Mouse (Mus musculus): ENCODE measurements at regions not wholly inside any gene's neighbourhood (a gene's known extent, or its start where the extent isn't known, plus 50 kb on each side); places are given as distances from the start of the nearest gene placed in this dataset.

- no peak for DNase-seq (ENCODE audit: low spot score in 2 of 2)
These were observed 229.7 kb downstream of the Cdh26 start for GRCm38 (mm10) chr2:178660071-178660470.

- DNase-seq (ENCODE audit: low spot score in 2 of 2), result no peak
These were observed 232.1 kb downstream of the Cdh26 start for GRCm38 (mm10) chr2:178662396-178662795.

DNA sequence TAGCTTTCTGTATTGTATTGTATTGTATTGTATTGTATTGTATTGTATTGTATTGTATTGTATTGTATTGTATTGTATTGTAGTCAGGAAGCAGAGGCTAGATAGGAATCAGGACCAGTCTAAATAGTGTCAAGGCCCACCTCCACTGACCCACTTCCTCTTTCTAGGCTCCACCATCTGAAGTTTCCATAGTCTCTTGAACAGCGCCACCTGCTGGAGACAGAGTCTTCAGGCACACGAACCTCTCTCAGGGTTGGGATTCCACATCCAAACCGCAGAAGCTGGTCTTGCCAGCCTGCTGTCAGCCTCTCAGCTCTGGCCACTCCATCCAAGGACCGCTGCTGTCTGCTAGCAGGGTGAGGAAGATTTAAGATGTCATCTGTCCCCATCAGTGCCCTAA, 234.6 kb downstream of the Cdh26 start:
- DNase-seq (ENCODE audit: low spot score in 2 of 2), result peak in 1 of 2 experiments; percentile 55

- no peak for DNase-seq (ENCODE audit: low spot score in 2 of 2)
These were observed 238.1 kb downstream of the Cdh26 start for GRCm38 (mm10) chr2:178668451-178668850.

DNA sequence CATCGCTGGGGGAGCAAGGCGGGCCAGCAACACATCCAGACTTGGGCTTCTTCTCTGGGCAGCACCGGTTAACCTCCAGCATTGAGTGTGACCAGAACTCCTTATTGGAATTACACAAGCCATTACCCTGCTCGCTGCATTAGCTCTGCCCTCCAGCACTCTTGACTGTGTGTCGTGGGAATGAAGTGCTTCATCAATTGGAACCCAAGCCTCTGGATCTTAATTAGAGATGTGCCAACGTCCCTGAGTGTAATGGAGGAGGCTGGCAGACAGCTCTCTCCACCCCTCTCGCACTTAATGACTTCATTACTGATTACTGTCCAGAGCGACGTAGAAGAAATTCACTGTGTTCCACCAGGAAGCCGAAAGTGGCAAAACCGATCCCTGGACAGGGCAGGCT, 240.6 kb downstream of the Cdh26 start:
- no peak for DNase-seq (ENCODE audit: low spot score in 2 of 2)

GRCm38 (mm10) chr2:178673621-178674020, 243.3 kb downstream of the Cdh26 start:
- DNase-seq (ENCODE audit: low spot score in 2 of 2), result no peak

DNA sequence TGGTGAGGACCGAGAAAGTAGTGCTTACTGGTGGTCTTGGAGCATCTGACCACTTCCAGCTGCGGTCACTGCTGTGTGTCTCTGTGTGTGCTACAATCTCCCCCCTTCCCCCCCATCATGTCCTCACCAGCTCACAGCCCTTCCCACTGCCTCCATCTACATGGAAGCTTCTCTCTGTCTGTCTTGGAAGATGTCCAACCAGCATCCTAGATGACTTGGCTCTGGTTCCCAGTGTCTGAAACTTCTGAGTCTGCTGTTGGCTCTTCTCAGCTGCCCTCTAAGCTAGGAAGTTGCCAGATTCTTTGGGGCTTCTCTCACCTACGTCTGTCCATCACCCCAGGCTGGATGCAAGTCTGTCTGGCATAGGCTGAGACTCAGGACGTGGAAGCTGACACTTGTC, 244.3 kb downstream of the Cdh26 start:
- no peak for DNase-seq (ENCODE audit: low spot score in 2 of 2)

DNA sequence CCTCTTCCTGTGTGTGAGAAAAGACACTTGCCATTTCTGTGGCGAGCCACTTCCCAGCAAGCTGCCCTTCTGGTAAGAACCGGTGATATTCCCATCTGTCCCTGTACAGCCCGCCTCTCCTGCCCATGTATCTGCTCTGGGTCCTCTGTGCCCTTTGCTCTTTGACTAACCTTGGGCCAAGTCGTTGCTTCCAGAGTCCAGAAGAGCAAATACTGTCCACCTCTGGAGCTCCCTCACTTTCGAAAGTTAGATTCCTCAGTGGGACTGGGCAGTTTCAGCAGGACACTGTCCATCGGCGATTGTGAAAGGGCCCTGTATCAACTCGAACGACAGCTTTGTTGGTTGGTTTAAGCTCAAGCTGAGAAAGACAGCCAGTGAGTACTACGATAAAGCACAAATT, 246.6 kb downstream of the Cdh26 start:
- no peak for DNase-seq (ENCODE audit: low spot score in 2 of 2)

DNA sequence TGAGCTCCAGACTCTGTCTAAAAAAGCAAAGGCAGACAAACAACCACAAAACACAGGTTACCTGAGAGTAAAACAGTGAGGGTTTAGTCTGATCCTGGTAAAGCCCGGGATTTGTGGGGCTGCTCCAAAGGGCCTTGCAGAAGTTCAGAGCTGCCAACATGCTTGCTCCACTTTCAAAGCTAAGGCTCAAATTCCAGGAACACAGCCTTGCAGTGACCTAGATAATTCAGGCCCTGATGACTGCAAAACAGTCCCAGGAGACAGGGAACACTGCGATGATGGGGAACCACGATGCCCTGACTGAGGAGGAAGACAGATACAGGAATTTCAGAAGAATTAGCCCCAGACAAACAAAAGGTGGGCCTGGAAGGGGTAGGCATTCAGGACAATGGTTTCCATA, 250.0 kb downstream of the Cdh26 start:
- no peak for DNase-seq (ENCODE audit: low spot score in 2 of 2)

DNA sequence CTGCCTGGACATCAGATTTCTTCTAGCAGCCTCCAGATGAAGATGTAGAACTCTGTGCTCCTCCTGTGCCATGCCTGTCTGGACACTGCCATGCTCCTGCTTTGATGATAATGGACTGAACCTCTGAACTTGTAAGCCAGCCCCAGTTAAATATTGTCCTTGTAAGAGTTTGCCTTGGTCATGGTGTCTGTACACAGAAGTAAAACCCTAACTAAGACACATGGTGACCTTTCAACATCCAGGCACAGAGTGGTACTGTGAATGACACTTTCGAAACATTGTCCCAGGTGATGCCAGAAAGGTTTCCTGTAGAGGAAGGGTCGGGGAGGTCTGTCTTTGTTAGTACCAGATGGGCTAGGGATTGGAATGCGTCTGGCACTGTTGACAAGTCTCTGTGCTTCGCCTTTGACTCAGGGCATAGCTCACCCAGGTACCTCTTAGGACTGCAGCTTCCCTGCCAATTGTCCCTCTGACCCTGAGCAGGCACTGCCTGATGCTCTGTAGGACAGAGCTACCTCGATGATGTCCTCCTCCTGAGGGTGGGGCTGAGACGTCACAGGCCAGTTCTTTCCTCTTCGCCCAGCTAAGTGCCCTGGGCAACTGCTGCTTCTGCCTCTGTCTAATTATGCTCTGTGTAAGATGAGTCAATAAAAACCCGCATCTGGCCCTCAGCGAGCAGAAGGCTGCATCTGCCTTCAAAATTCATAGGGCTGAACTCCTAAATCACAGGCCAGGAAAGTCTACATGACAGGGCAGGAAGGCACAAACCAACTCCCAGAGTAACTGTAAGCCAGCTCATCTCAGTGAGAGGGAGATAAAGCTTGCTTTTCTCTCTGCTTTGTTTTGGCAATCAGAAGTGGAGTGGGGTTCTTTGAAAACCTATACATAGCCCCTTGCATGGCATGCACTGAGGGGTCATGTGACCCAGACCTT, 254.0 kb downstream of the Cdh26 start:
- DNase-seq (ENCODE audit: low spot score in 2 of 2), result no peak

- no peak for DNase-seq (ENCODE audit: low spot score in 2 of 2)
These were observed 254.9 kb downstream of the Cdh26 start for GRCm38 (mm10) chr2:178685211-178685610.

DNA sequence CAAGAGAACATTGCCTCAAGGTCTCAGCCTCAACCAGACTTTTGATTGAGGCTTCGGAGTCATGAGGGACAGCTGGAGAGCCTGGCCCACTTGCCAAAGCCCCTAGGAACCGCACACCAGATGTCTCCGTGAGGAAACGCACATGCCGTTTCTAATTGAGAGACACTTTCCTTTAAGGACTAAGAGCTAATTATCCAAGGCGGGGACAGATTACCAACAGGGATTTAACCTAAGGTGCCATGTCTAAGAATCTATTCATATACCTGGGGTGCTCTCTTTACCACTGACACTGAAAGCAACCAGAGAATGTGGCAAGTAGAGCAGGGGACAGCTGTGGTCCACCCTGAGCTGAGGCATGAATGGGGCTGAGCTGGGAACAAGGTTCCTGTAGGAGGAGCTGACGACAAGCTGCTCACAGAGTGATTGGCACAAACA, 255.9 kb downstream of the Cdh26 start:
- no peak for DNase-seq (ENCODE audit: low spot score in 2 of 2)

DNA sequence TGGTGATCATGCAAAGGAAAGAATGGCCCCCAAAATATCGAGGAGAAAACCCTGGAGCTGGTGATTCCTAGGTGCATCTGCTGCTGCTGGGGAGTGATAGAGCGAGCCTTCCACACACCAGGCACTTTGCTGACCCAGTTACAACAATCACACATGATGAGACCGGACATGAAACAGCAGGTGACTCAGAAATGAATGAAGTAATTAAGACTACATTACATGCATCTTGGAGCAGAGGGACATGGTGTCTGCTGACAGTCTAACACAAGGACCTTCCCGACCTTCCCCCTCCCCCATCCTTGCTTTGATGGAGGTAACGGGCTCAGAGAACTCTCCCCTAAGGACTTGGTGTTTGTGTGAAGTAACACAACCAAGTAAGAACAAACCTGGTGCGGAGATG, 258.3 kb downstream of the Cdh26 start:
- DNase-seq (ENCODE audit: low spot score in 2 of 2), result no peak

- DNase-seq (ENCODE audit: low spot score in 2 of 2), result peak in 1 of 2 experiments; percentile 18
These were observed 261.0 kb downstream of the Cdh26 start for GRCm38 (mm10) chr2:178691190-178691864.

DNA sequence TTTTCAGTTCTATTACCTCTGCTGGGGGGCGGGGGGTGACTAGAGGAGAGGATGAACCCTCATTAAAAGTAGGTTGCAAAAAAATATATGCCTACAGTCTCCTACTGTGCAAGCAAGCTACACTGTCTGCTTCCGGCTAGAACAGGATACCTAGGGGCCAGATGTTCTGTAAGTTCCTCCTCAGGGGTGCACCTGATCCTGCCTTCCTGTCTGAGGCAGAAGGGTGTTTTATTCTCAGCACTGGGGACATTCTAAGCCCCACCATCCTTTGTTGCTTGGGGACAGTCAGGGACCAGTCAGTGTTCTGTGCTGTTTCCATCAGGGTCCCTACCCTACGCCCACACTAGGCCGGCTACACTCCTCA, 261.5 kb downstream of the Cdh26 start:
- DNase-seq (ENCODE audit: low spot score in 2 of 2), result no peak

DNA sequence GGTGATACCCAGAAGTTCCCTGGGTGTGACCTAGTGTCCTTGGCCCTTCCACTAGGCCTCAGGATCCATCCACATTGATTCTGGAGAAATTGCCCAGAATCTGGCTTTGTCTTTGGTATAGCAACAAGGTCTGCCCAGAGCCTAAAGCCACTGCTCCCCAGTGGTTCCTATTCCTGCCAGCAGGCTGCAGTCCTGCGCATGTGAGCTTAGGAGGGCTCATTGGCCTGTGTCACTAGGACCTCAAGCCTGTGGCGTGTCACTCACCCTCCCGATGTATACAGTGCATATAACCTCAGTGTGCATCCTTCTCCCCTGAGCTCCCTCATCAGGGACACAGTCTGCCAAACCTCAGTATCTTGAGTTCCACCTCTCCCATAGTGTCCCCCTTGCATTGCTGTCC, 261.9 kb downstream of the Cdh26 start:
- no peak for DNase-seq (ENCODE audit: low spot score in 2 of 2)

GRCm38 (mm10) chr2:178698648-178699047, 268.3 kb downstream of the Cdh26 start:
- peak; percentile 52 to 85 for DNase-seq (ENCODE audit: low spot score in 2 of 2)

GRCm38 (mm10) chr2:178700825-178701224, 270.5 kb downstream of the Cdh26 start:
- DNase-seq (ENCODE audit: low spot score in 2 of 2), result no peak

DNA sequence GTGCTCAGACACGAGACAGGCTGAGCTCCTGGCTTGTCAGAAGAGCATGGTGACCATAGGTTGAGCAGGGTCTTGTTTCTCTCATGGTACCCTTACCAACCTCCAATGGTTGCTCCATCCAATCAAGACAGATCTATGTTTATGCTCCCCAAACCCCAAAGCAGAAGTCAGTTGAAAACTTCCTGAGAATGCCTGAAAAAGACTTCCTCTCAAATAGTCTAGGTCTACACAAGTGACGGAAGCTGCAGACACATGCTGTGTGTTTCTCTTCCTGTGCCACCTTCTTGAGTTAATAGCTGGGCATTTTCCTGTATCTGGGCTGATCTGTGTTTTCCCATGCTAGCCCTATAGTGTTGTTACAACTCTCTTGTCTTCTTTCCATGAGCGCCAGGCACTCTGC, 274.2 kb downstream of the Cdh26 start:
- DNase-seq (ENCODE audit: low spot score in 2 of 2), result no peak

DNA sequence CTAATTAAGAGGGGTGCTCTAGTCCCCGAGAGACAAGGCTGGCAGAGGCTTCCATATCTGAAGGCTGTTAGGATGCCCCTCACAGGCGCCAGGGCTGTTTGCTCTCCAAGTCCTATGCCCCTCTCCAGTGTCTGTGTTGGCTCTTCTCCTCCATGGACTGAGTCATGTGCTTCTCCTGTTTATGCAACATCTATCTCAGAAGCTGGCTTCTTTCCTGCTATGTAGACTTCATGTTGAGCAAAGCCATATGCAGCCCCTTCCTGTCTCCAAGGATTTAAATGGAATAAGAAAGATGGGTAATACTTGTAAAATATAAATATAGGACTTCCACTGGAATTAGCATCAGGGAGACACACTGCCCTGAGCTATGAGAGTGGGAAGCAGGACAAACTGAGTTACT, 278.3 kb downstream of the Cdh26 start:
- no peak for DNase-seq (ENCODE audit: low spot score in 2 of 2)

- no peak for DNase-seq (ENCODE audit: low spot score in 2 of 2)
These were observed 279.0 kb downstream of the Cdh26 start for GRCm38 (mm10) chr2:178709192-178709881.

- no peak for DNase-seq (ENCODE audit: low spot score in 2 of 2)
These were observed 279.7 kb downstream of the Cdh26 start for GRCm38 (mm10) chr2:178710001-178710400.
